Mouse (Mus musculus): Measurements from ENCODE around the gene Cfap57. TPM values are rescaled to one million over a fixed set of nuclear protein-coding genes. Genes with fewer than 3 reads are reported as not detected.

Cfap57 gene
- total and polyA plus RNA-seq, 3 experiments, result not detected

- H3K9ac ChIP-seq (ENCODE audit: insufficient read depth, low read depth), result no peak overlapping the region
- dilution Hi-C loops (cut with MboI; ENCODE audit: extremely low pct_ligation_motif_present, extremely low pct_unique_long_range_greater_than_20kb, low sequenced_read_pairs), result no loop called here
Observed at GRCm38 (mm10) chr4:118543158-118543530, 77.4 kb downstream of the Cfap57 start.

GRCm38 (mm10) chr4:118542510-118543157 lies 77.9 kb downstream of the Cfap57 start:
- H3K9me3 ChIP-seq (replicated peaks; ENCODE audit: low read length), result no peaks in the 10 kb centered on the region
- no peak for DNase-seq (ENCODE audit: extremely low read depth)
- no peaks in the 10 kb centered on the region for H3K79me2 ChIP-seq (replicated peaks; ENCODE audit: control insufficient read depth, extremely low read depth, insufficient read depth, poor library complexity, severe bottlenecking)
- H3K36me3 ChIP-seq (replicated peaks in 1 of 2; ENCODE audit: control insufficient read depth in 1 of 2, insufficient read depth in 1 of 2, low read length in 1 of 2), result no peaks in the 10 kb centered on the region
- H3K27ac ChIP-seq (ENCODE audit: insufficient read depth, low read depth), result no peak overlapping the region
- no peak overlapping the region for H3K4me3 ChIP-seq (replicated peaks in 1 of 3; ENCODE audit: low read depth in 2 of 3, low read length in 2 of 3, poor library complexity in 1 of 3)
- H3K4me1 ChIP-seq (ENCODE audit: control insufficient read depth in 1 of 2, insufficient read depth in 2 of 2), result no peaks in the 10 kb centered on the region
- no peak overlapping the region for H3K9ac ChIP-seq (ENCODE audit: insufficient read depth, low read depth)
- peaks cover 89% of the 10 kb centered on the region for H3K27me3 ChIP-seq (replicated peaks)
- in situ Hi-C loops (cut with MboI; ENCODE audit: low pct_ligation_motif_present, low pct_unique_long_range_greater_than_20kb, low sequenced_read_pairs), result loop anchor here (10.0 kb wide), 1 partner anchor 58 kb away; no protein-coding TSS in a partner anchor
- H3K4me2 ChIP-seq (ENCODE audit: insufficient read depth, low read depth, poor library complexity, severe bottlenecking), result peak overlapping the region; percentile 59; the same call in 1 of the 2 replicates
- dilution Hi-C loops (cut with MboI; ENCODE audit: extremely low pct_ligation_motif_present, extremely low pct_unique_long_range_greater_than_20kb, low sequenced_read_pairs), result no loop called here
- no peak for TF ChIP-seq MAZ (IDR thresholded peaks at IDR 0.05; ENCODE audit: low read depth, low read length)
- TF ChIP-seq MXI1 (IDR thresholded peaks at IDR 0.05; ENCODE audit: low read depth, low read length), result no peak
- TF ChIP-seq ZNF384 (IDR thresholded peaks at IDR 0.05; ENCODE audit: low read depth, low read length), result no peak
- TF ChIP-seq JUN (IDR thresholded peaks at IDR 0.05; ENCODE audit: insufficient read depth, low read depth, low read length), result no peak
- TF ChIP-seq ZMIZ1 (IDR thresholded peaks at IDR 0.05; ENCODE audit: low read depth, low read length), result no peak
- no peak for TF ChIP-seq IRF4 (IDR thresholded peaks at IDR 0.05; ENCODE audit: low read depth, low read length)
- no peak for TF ChIP-seq GABPA (IDR thresholded peaks at IDR 0.05; ENCODE audit: insufficient replicate concordance, low read depth, low read length)
- TF ChIP-seq MEF2A (IDR thresholded peaks at IDR 0.05; ENCODE audit: borderline replicate concordance, low read depth, low read length), result no peak
- no peak for TF ChIP-seq SIN3A (IDR thresholded peaks at IDR 0.05; ENCODE audit: low read length)
- no peak for TF ChIP-seq ZKSCAN1 (IDR thresholded peaks at IDR 0.05; ENCODE audit: borderline replicate concordance, low read depth, low read length)
- TF ChIP-seq RCOR1 (conservative IDR thresholded peaks at IDR 0.05; ENCODE audit: low read depth, low read length), result no peak
- TF ChIP-seq KAT2A (IDR thresholded peaks at IDR 0.05; ENCODE audit: insufficient replicate concordance, low read length), result no peak

More at GRCm38 (mm10) chr4:118543158-118543530, 77.4 kb downstream of the Cfap57 start:
- Histone ChIP-seq H3K4me2 (ENCODE audit: insufficient read depth, low read depth, poor library complexity, severe bottlenecking) (peak overlapping the region; percentile 59; the same call in 1 of the 2 replicates), H3K27me3 (replicated peaks) (peaks cover 84% of the 10 kb centered on the region), H3K79me2 (replicated peaks; ENCODE audit: control insufficient read depth, extremely low read depth, insufficient read depth, poor library complexity, severe bottlenecking) (no peaks in the 10 kb centered on the region), H3K4me3 (replicated peaks in 1 of 3; ENCODE audit: low read depth in 2 of 3, low read length in 2 of 3, poor library complexity in 1 of 3) (no peak overlapping the region), H3K27ac (ENCODE audit: insufficient read depth, low read depth) (no peak overlapping the region), H3K36me3 (replicated peaks in 1 of 2; ENCODE audit: control insufficient read depth in 1 of 2, insufficient read depth in 1 of 2, low read length in 1 of 2) (no peaks in the 10 kb centered on the region), H3K4me1 (ENCODE audit: control insufficient read depth in 1 of 2, insufficient read depth in 2 of 2) (no peaks in the 10 kb centered on the region), H3K9me3 (replicated peaks; ENCODE audit: low read length) (no peaks in the 10 kb centered on the region)
- TF ChIP-seq ELF1 (IDR thresholded peaks at IDR 0.05; ENCODE audit: low read depth, low read length) (no peak), TCF12 (IDR thresholded peaks at IDR 0.05; ENCODE audit: low read depth, low read length) (no peak), GABPA (IDR thresholded peaks at IDR 0.05; ENCODE audit: insufficient replicate concordance, low read depth, low read length) (no peak), POLR2A (IDR thresholded peaks at IDR 0.05; ENCODE audit: low read depth, low read length) (no peak), JUN (IDR thresholded peaks at IDR 0.05; ENCODE audit: insufficient read depth, low read depth, low read length) (no peak), NELFE (IDR thresholded peaks at IDR 0.05; ENCODE audit: low read depth, low read length) (no peak), CHD2 (IDR thresholded peaks at IDR 0.05; ENCODE audit: low read length) (no peak), ZC3H11A (IDR thresholded peaks at IDR 0.05; ENCODE audit: low read depth, low read length) (no peak), USF2 (conservative IDR thresholded peaks at IDR 0.05; ENCODE audit: low read depth, low read length) (no peak), RAD21 (IDR thresholded peaks at IDR 0.05; ENCODE audit: low read depth, low read length) (no peak)
- in situ Hi-C loops (cut with MboI; ENCODE audit: low pct_ligation_motif_present, low pct_unique_long_range_greater_than_20kb, low sequenced_read_pairs), result loop anchor here (10.0 kb wide), 1 partner anchor 58 kb away; no protein-coding TSS in a partner anchor
- no peak for DNase-seq (ENCODE audit: extremely low read depth)
